Mouse (Mus musculus) v-Abl transformed pro-B cells (cell line): ENCODE results near the gene Gtf3c4.

Experiments used
- in situ Hi-C, 2 experiments: fragments of 400-800 bp; cut with MboI; formaldehyde crosslinking; loops; one replicate each; pipeline ENCODE4 v1.15.1; 2025; ENCODE audit not compliant: unreplicated experiment in 2 of 2

Gtf3c4 gene

DNA sequence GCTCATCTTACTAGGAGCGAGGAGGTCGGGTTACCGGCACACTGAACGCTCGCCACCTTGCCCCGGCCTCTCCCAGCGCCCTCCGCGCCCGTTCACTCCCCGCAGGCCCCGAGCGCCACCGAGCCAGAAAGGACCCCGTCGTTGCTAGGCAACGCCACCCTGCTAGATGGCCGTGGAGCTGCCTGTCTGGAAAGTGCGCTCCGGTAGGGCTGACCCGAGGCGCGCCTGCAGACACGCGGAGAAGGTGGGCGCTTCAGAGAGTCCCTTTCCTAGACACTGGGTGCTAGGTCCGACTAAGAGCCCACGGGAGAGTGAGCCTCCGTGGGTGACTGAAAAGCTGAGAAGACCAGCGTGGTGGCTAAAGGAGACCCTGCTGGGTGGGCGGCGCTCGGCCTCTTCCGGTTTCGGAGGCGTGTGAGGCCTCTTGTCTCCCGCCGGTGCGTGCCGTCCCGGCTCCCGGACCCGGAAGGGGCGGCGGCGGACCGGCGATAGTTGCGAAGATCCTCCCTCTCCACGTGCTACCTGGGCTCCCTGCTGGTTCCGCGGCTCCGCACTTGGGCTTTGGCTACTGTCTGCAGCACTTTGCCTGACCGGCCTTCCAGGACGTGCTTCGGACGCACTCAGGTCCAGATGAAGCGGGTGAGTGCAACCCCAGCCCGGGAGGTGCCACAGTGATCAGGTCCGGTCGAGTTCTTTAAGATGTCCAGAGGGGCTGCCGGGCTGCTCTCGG lies at the start of gene Gtf3c4, which contains the start of gene Ddx31:
Gene Gtf3c4, minus strand, starts transcription at position 139 of the 730 bp plus-strand sequence.
Gene Ddx31, plus strand, starts transcription at position 185 of the 730 bp plus-strand sequence.
- in situ Hi-C loops = no loop called here

DNA sequence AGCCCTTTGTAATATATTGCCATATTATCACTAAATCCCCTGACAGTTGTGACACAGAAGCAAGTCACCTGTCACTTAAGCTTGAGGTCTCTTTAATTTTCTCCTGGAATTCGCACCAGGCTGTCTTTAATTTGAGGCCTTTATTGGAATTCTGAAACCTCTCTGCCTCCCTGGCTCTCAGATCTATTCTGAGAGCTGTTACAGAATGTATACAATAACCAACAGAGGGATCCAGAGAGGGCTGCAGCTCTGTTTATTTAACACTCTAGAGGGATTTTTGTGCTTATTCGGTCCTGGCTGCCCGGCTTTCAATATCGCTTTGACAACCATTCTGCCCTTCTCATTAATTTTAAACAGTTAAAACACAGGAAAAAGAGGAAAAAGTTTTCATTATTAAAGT lies 44.8 kb upstream of the Gtf3c4 start:
- in situ Hi-C loops = no loop called here

DNA sequence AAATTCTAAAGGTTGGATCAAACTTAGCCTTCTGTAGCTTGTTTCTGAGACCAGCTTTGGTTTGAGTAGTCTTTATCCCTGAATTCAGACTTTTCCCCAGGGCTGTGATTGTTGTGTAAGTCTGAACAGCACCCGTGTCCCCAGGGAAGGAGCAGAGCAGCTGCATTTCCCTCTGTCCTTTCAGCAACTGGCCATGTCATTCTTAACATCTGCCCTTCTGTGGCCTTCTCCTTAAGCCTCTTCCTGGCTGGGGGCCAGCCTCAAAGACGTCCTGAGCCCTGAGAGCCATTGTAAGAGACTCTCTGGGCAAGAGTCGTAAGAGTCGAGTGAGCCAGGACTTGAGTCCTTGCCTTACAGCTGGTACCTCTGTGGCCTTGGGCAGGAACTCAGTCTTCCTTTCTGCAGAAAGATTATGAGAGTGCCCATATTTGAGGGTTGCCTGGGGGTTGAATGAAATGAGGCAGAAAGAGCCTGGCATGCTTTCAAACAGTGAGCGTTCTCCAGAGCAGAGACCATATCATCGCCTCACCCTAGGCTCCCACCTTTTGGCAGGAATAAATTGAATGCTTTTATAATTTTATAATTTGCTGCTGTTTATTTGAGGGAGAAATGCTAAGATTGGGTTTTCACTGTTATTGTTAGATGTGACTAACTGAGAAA lies 42.8 kb upstream of the Gtf3c4 start:
- in situ Hi-C loops = no loop called here

DNA sequence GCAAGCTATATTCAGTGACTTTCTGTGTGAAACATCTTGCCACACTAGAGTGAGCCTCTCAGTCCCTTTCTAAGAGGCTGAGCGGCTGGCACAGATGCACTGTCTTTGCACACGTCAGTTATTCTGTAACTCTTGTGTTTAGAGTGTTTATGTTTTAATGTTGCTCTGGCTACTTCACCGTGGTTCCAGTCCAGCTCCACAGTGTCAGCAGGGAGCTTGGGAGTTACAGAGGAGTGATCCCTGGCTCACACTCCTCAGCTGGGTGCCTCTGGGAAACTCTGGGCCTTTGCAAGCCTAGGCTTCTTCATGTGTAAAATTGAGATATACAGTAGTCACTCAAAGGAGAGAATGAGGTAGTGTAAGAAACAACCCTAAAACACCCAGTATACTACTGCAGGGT lies 41.9 kb upstream of the Gtf3c4 start:
- in situ Hi-C loops = no loop called here

GRCm38 (mm10) chr2:28881275-28881674 lies 41.1 kb upstream of the Gtf3c4 start:
- in situ Hi-C loops = no loop called here

GRCm38 (mm10) chr2:28875554-28875953 lies 35.4 kb upstream of the Gtf3c4 start:
- in situ Hi-C loops = no loop called here

GRCm38 (mm10) chr2:28867495-28867894 lies 27.3 kb upstream of the Gtf3c4 start:
- in situ Hi-C loops = no loop called here

DNA sequence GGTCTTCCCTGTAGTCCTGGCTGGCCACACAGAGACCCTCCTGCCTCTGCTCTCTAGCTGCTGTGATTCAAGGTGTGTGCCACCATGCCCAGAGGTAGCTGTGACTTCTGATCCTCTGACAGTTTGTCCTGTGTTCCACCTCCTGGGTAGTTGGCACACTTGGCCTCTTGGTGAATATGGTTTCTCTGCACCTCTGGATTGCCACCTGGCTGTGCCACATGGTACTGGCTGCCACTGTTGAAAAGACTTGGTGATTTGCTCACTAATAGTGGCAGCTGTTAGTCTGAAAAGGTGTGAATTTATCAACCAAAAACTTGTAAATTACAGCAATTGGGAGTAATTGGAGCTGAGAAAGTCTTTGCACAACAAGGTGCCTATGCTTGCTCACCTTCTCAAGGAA lies 23.7 kb upstream of the Gtf3c4 start:
- in situ Hi-C loops = loop anchor here (5.0 kb wide), 1 partner anchor 107 kb away; no protein-coding TSS in a partner anchor

DNA sequence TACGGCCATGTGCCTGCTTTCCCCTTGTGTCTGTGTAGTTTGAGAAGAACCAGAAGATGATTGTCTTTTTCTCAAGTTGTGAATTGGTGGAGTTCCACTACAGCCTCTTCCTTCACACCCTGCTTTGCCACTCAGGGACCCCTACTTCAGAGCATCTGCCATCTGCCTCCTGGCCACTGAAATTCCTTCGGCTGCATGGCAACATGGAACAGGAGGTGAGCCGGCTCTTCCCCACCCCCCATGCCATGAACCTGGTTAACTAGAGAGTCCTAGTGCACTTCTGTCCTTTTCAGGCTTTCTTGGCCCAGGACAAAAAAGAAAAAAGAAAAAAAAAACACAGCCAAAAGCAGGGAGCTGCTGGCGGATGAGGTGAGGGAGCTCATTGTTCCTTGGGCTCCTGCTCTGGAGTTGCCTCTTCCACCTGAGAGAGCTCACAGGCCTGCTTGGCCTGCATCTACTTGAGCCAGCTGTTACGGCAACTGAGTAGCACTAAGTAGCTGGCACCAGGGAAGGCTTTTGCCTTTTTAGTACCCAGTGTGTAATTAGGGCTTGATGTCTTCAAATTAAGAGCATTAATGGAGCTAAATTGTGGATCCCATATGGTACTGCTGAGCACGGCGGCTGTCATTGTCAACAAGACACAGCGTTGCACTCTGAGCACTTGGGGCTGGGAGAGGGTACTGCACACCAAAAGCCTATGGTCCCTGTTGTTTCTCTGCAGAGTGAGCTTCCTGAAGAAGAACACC lies 20.7 kb upstream of the Gtf3c4 start:
- in situ Hi-C loops = loop anchor here (5.0 kb wide), 1 partner anchor 104 kb away; no protein-coding TSS in a partner anchor

DNA sequence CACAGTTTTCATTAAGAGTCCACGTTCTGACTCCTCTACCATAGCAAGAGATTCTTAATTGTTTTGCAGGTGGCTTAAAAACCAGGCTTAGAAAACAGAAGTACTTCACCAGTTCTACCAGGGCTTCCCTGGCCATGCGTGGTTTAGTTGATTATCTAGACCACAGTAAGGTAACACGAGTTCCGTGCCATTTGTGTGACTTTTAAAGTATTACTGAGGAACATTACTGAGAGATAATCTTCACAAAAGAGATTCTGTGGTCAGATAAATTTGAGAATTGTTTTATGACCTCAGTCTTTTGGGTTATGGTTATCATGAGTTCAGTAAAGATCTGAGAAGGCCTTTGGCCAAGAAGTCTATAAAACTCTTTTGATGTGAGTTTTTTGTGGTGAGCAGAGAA lies 19.1 kb upstream of the Gtf3c4 start:
- in situ Hi-C loops = loop anchor here in 1 of 2 experiments (10.0 kb wide), 1 partner anchor 195 kb away; the partner anchor contains the start of gene Cfap77

GRCm38 (mm10) chr2:28855773-28856172 lies 15.6 kb upstream of the Gtf3c4 start:
- in situ Hi-C loops = loop anchor here in 1 of 2 experiments (10.0 kb wide), 1 partner anchor 199 kb away; the partner anchor contains the start of gene Cfap77

DNA sequence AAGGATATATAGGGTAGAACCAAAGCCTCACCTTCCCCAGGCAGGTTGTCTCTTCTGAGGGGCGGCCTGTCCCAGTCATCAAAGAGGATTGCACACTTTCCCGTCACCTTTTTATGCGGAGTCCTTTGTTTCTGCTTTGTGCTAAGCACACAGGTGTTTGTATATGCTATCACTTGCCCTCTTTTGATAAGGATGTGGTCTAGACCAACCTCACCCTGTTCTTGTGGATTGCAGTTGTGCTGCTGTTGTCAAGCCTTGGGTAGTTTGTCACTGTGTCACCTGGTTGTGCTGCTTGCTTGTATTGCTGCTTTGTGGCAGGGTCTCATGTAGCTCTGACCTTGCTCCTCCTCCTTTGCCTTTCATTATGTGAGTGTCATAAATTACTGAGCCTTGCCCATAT lies 12.4 kb upstream of the Gtf3c4 start:
- in situ Hi-C loops = loop anchor here in 1 of 2 experiments (10.0 kb wide), 1 partner anchor 202 kb away; the partner anchor contains the start of gene Cfap77

DNA sequence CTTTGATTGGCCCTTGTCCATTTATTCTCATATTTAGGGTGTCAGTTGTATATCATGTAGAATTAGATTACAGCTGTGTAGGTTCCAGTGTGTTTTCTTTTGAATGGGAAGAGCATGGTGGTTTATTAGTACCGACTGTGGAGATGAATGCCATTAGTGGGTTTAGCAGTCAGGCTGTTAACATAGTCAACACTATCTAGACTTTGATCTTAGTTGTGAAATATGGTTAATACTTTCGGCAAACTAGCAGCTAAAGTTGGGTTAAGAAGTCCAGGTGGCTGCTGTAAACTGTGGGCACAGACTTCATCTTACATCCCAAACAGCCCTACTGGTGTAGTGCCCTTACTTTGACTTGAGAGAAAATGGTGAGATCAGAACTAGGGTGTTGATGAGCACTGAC lies 8.7 kb upstream of the Gtf3c4 start:
- in situ Hi-C loops = no loop called here

GRCm38 (mm10) chr2:28842042-28842441 lies 1.9 kb upstream of the Gtf3c4 start:
- in situ Hi-C loops = no loop called here

GRCm38 (mm10) chr2:28839501-28840221 lies 499 bp downstream of the Gtf3c4 start:
- in situ Hi-C loops = loop anchor here in 1 of 2 experiments (10.0 kb wide), 1 partner anchor 215 kb away; the partner anchor contains the start of gene Cfap77

GRCm38 (mm10) chr2:28836181-28836940 lies 3.8 kb downstream of the Gtf3c4 start:
- in situ Hi-C loops = loop anchor here in 1 of 2 experiments (10.0 kb wide), 1 partner anchor 218 kb away; the partner anchor contains the start of gene Cfap77

DNA sequence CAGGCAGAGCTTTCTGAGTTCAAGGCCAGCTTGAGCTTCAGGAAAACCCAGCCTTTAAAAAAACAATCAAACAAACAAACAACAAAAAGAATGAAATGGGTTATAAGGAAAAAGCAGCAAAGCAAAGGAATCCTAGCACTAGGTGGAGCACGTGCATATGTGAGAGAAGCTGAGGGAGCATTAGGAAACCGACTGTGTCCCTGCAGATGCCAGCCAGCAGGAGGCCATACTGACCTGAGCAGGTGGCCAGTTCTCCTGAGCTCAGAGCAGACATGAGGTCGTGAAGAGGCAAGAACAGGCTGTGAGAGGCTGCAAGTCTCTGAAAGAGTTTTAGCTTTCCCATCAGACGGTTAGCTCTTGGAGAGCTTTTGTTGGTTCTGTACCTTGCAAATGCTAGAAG lies 10.9 kb downstream of the Gtf3c4 start:
- in situ Hi-C loops = no loop called here

DNA sequence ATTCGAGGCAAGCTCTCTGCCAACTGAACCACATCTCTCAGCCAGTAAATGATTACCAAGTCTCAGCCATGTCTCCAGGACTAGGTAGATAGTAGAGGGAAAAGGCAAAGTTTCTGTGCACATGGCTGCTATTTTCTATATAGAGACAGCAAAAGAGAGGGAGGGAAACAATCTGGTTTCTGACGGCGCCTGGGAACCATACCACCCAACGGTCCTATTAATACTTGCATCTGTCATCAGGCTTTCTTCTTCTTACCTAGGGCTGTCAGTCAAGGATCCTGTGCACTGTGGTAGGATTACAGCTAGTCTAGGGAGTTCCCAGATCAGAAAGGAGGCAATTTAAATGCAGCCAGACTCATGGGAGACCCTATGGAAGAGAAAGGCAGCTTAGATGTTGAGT lies 21.3 kb downstream of the Gtf3c4 start:
- in situ Hi-C loops = no loop called here

GRCm38 (mm10) chr2:28810260-28811013 lies 29.7 kb downstream of the Gtf3c4 start:
- in situ Hi-C loops = no loop called here
